Mouse (Mus musculus) lung, adult 18-20 months (tissue): ENCODE results near the gene Capn9.

ENCODE experiments used
- DNase-seq, 2 experiments: peaks; one replicate each; pipeline ENCODE4 v3.0.0; 2022; ENCODE audit warnings: mixed read lengths in 2 of 2

The Capn9 gene

GRCm38 (mm10) chr8:124575811-124576210, at the start of gene Capn9:
Gene Capn9, plus strand, starts transcription at chr8:124576111.
- no peak for DNase-seq

- peak; percentile 51 to 70 for DNase-seq
These were observed 49.6 kb upstream of the Capn9 start for GRCm38 (mm10) chr8:124526261-124526660.

- no peak for DNase-seq
These were observed 45.8 kb upstream of the Capn9 start for GRCm38 (mm10) chr8:124530076-124530475.

GRCm38 (mm10) chr8:124530556-124530955, 45.4 kb upstream of the Capn9 start:
- no peak for DNase-seq

GRCm38 (mm10) chr8:124530996-124531395, 44.9 kb upstream of the Capn9 start:
- DNase-seq: no peak

- DNase-seq: no peak
These were observed 43.3 kb upstream of the Capn9 start for GRCm38 (mm10) chr8:124532626-124533025.

GRCm38 (mm10) chr8:124535451-124535850, 40.5 kb upstream of the Capn9 start:
- no peak for DNase-seq

GRCm38 (mm10) chr8:124540906-124541305, 35.0 kb upstream of the Capn9 start:
- DNase-seq: no peak

GRCm38 (mm10) chr8:124542001-124542400, 33.9 kb upstream of the Capn9 start:
- DNase-seq: no peak

GRCm38 (mm10) chr8:124543272-124543671, 32.6 kb upstream of the Capn9 start:
- DNase-seq: no peak

- DNase-seq: no peak
These were observed 29.5 kb upstream of the Capn9 start for GRCm38 (mm10) chr8:124546371-124546770.

- DNase-seq: no peak
These were observed 29.1 kb upstream of the Capn9 start for GRCm38 (mm10) chr8:124546815-124547214.

GRCm38 (mm10) chr8:124547269-124547668, 28.6 kb upstream of the Capn9 start:
- no peak for DNase-seq

GRCm38 (mm10) chr8:124548187-124548586, 27.7 kb upstream of the Capn9 start:
- no peak for DNase-seq

GRCm38 (mm10) chr8:124551011-124551661, 24.8 kb upstream of the Capn9 start:
- no peak for DNase-seq

GRCm38 (mm10) chr8:124555113-124555750, 20.7 kb upstream of the Capn9 start:
- DNase-seq: no peak

- DNase-seq: peak in 1 of 2 experiments; percentile 29
These were observed 19.7 kb upstream of the Capn9 start for GRCm38 (mm10) chr8:124556164-124556563.

GRCm38 (mm10) chr8:124556658-124557057, 19.3 kb upstream of the Capn9 start:
- DNase-seq: no peak

- DNase-seq: no peak
These were observed 18.4 kb upstream of the Capn9 start for GRCm38 (mm10) chr8:124557476-124557875.

GRCm38 (mm10) chr8:124567126-124567525, 8.8 kb upstream of the Capn9 start:
- DNase-seq: no peak

GRCm38 (mm10) chr8:124567584-124567983, 8.3 kb upstream of the Capn9 start:
- no peak for DNase-seq

- DNase-seq: no peak
These were observed 6.8 kb upstream of the Capn9 start for GRCm38 (mm10) chr8:124569100-124569499.

- no peak for DNase-seq
These were observed 6.3 kb upstream of the Capn9 start, which contains the start of gene Agt for GRCm38 (mm10) chr8:124569593-124569992. Gene Agt, minus strand, starts transcription at chr8:124569706.

- DNase-seq: no peak
These were observed 4.0 kb upstream of the Capn9 start for GRCm38 (mm10) chr8:124571732-124572429.
